Mouse (Mus musculus) natural killer cell, adult 2 months (primary cell): ENCODE results near the gene She.
"Not testable (repeated sequence)": the region's sequence is repeated elsewhere in the genome, so short reads cannot be mapped to it uniquely, and the experiment has no call there.

Source experiments
- DNase-seq, 2 experiments: peaks; one replicate each; pipeline ENCODE4 v3.0.0; 2022; ENCODE audit warnings: low spot score in 2 of 2

Gene She

DNA sequence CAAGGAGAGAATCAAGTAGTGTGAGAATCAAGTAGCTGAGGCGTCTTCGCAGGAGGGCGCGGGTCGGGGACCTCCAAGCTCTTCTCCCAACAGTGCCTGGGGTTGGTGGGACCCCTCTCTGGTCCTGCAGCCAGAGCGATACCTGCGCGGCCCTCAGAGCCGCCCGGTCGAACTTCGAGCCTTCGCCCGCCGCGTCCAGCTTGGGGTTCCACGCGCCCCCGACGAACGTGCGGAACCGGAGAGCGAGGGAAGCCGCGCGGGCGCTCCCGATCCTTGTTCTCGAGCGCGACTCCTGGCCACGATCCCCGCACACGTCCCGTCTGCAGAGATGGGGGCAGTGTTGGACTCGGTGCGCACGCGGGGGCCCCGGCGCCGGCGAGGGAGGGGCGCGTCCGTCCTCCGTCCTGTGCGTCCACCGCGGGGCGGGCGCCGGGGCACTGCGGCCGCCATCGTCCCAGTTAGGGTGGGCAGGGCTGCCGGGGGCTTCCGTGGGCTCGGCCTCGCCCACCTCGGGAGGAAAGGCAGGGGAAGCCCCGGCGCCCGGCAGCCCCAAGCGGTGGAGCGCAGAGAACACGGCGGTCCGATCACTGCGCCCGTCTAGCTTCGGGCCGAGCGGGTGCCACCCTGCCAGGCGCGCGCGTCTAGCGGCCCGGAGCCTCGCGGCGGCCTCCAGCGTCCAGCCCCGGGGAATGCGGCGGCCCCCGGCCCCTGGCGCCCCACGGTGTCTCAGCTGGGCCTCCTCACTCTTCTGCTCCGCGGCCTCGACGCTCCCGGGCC, at the start of gene She:
Gene She, plus strand, starts transcription at position 556 of the 777 bp plus-strand sequence.
- no peak for DNase-seq

DNA sequence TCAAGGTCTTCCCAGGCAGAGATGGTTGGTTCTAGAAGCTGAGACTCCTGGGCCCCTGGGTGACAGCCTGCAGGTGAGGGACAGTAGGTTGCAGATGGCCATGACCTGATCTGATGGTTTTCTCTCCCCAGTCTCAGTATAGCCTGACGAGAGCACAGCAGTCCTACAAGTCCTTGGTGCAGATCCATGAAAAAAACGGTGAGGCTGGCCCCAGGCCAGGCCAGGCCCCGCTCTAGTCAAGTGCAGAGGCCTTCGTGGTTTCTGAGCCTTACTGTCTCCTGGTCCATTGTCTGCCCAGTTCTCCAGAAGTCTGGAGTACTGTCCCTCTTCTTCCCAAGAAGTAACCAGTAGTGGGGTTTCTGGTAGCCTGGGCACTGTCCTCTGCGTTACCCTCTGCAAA, 49.5 kb upstream of the She start:
- no peak for DNase-seq

DNA sequence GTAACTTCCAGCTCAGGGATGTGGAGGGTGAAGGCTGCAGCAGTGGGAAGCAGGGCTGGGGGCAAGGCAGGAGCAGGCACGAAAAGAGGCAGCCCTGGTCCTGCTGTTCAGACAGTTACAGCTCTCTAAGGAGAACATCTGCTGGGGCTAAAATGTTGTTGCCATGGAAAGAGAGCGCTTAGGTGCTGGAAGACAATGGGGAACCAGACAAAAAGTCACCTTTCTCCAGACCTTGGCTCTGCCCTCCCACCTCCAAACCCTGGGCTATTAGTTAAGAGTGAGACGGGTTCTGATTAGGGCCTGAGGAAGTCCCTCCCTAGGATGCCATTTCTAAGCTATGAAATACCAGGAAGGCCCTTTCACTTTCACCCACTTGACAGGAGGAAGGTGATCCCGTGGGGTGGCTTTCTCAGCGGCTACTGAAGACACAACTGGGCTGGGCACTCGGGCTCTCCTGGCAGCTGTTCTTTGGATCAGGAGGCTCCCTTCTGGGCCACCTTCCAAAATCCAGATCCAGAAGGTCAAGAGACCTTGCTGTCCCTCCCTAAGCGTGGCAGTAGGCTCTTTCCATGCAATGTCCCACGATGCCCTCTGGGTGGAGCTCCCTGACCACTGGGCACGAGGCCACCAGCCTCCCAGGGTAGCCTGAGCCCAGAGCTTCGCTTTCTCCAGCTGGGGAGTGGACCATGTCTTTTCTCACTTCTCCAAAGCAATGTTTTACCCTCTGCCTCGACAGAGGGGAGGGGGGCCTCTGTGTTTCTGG, 46.0 kb upstream of the She start:
- DNase-seq = peak in 1 of 2 experiments; percentile 36

DNA sequence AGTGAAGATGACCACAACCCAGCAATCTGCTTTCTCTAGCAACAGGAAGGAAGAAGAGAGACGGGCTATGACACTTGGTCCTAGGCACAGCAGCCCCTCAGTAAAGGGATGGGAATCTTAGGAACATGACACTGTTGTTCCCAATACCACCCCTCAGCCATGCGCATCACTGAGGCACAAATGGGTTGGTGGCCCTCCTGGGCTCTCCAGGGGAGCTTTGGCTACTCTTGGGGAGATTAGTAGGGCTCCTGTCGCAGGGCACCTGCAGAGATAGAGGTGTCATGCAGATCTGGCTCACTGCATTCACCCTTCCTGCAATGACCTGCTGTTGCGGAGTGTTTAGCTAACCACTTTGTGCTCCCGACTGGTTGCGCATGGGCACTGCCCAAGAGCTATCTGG, 44.9 kb upstream of the She start:
- no peak for DNase-seq

DNA sequence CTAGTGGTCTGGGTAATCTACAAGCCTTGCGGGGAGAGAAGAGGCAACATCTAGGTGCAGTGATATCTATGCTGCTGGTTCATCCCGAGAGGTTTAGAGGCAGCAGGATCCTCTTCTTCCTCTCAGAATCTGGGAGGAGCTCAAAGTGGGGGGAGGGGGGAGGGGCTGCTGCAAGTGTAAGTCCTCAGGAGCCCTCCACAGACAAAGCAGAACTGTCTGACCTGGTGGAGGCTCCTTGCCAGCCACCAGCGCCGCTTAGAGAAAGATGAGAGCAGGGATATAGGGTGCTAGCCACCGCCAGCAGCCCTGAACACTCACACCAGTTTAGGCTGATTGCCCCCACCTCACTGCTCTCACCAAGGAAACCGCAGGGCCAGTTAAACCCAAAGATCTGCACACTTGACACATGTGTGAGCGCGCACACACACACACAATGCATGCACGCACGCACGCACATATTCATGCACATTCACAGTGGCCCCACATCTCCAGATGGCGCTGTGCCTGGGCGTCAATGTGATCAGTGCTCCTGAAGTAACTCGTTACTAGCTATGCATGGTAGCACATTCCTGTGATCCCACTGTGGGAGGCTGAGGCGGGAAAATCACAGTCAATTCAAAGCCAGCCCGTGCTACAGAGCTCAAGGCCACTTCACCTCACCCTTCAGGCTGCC, 42.4 kb upstream of the She start:
- no peak for DNase-seq

DNA sequence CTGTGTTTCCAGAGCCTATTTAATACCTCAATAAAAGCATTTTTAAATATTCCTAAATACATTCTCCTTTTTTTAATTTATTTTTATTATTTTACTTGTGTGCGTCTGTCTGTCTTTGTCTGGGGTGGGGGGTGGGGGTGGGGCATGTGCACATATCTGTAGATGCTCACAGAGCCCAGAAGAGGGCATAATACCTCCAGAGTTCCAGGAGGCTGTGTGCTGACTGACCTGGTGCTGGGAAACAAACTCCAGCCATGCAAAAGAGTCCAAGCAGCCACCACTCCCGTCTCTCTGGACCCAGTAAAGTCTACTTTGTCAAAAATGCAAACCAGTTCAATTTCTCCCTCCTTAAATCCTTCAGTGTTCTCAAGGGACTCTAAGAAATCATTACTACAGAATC, 36.6 kb upstream of the She start:
- DNase-seq = no peak

DNA sequence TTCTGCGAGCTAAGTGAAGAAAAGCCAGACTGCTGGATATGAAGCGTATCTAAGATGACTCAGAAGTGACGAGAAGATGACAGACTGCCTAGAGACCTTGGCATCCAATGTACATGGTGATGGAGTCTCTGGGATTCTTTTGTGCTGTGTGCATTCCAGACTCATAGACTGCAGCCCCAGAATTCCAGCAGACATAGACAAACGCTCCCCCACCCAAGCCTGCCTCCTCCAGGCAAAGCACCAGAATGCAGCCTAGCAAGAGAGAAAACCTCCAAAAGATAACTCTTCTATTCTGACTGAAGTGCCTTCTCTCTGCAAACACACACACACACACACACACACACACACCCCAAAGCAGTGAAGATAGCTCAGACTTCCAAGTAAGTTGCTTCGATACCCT, 35.4 kb upstream of the She start:
- DNase-seq = no peak

DNA sequence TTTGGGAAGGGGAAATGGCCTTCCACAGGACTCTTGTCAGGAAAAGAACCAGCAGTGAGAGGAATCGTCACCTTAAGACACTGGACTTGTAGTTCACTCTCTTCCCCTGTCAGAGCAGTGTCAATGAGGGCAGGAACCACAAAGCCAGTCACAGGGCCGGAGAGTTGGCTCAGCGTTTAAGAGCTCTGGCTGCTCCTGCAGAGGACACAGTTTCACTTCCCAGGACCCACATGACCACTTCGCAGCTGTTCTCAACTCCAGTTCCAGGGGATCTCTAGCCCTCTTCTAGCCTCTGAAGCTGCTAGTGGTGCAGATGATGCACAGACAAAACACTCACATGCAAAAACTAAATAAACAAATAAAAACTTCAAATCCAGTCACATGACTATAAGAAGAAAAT, 34.8 kb upstream of the She start:
- DNase-seq = no peak

DNA sequence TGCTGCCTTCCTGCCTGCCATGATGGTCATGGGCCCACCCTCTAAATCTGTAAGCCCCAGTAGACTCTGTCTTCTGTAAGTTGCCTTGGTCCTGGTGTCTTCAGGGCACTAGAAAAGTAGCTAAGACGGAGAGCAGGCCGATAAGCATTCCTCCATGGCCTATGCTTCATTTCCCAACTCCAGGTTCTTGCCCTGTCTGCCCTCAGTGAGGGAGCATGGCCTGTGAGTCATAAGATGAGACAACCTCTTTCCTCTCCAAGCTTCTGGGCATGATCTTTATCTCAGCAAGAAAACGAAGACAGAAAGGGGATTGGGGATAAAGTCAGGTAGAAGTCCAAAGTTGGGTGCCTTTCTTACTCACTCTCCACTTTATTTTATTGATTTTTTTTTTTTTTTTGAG, 32.7 kb upstream of the She start:
- no peak for DNase-seq

DNA sequence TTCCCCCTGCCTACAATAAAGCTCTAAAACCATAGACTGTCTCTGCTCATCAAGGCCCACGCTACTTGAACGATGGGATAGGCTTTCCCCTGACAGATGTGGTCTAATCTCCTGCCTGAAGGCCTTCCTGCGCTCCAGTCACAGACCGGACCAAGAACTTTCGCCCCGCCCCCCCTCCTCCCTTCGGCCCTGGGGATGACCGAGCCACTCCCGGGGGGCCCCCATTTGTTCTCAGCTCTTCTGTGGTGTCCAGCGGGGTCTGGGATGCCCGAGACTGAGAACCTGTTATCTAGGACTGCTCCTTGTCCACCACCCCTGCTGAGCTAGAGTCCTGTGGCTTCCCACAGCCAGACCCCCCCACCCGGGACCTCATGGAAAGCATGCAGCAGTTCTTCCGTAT, 31.7 kb upstream of the She start:
- DNase-seq = no peak

DNA sequence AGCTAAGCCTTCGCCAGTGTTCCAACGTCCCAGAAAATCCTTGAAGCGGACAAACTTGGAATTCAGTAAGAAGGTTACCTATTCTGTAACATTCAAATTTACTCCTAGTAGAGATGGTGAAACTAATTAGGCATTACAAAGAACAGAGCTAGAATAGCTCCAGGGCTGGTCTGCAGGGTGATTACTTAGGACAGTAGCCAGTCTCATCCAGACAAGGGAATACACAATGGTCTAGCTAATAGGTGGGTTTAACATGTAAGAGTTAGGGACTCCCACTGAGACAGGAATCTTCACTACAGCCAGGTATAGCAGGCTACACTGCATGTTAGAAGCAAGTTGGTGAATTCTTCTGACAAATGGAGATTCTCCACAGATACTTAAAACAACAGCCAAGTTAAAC, 31.1 kb upstream of the She start:
- DNase-seq = not testable (repeated sequence)

DNA sequence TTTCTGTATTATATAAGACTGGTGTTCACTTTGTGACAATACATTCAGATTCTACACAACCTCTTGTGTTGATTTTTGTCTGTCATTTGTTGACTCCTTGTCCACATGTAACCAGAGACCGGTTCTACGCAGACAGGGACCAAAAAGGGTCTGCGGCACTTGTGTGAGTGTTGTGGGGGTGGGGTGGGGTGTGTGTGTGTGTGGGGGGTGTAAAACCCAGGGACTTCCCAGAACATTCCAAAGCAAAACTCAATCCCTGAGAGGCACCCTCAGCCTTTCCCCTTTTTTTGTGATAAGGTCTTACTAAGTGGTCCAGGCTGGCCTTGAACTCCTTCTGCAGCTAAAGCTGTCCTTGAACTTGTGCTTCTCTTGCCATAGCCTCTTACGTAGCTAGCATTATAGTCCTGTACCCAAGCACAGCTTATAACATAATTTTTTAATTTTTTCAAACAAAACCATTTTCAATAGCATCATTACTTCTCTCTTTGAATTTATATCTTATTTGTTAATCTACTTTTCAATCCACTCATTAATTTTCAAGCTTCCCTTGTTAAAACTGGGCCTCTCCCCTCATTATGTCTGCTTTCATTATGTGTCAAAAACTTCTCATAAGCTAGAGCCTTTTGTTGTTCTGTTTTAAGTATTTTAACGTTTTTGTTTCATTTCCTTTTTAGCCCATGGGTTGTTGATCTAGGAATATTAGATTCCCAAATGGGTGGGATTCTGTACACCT, 30.2 kb upstream of the She start:
- DNase-seq = no peak

DNA sequence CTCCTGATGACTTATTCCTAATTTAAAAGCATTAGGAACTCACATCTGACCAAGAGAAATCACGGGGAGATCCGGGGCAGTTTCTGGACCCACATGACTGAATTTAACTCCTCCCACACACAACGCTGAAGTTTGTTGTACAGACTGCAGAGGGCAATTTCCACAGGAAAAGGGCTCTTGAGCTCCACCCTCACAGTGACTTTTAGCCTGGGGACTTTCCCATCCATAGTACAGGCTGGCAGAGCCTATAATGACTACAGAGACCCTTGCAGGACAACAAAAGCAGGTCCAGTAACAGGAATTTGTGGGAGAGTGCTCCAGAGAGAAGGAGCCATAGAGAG, 29.7 kb upstream of the She start:
- peak in 1 of 2 experiments; percentile 32 for DNase-seq

DNA sequence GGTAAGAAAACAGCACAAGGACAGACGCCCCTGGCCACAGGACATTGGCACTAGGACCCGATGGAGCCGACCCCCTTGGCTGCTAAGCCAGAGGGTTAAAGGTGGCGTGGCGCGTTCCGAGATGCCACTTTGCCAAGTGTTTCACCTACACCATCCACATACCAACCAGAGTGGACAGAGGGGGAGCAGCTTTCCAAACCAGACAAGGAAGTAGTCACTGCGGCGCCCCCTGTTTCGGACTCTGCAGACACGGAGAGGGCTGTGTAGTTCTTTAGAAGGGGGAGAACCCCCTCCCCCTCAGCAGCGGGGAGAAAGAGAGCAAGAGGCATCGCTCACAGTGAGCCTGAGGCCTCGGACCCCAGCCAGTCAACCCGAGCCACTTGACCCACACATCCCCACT, 28.3 kb upstream of the She start:
- DNase-seq = no peak

DNA sequence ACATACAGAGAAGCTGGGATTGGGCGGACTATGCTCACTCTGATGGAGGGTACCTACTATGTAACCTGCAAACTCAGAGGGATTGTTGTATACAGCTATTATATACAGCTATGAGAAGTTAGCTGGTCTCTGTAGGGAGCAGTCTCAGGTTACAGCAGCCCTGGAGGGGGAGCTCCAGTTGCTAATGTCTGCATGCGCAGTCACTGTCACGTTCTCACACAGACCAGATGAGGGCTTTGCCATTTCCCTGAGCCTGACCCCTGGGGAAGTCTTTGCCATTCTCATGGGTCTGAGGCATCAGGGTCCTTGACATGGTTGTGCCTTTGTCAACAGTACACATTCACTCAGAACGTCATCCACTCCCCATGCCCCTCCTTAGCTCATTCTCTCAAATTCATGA, 26.0 kb upstream of the She start:
- no peak for DNase-seq

DNA sequence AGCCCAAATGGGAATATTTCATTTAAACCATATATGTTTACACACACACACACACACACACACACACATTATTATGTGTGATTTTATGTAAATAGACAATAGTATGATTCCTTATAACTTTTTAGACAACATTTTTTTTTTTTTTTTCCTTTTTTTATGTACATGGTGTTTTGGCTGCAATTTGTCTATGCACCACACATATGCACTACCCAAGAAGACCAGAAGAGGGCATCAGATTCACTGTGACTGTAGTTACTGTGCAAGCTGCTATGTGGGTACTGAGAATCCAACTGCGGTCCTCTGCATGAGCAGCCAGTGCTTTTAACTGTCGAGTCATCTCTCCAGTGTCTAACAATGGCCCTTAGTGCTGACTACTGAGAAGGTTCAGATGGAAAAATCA, 24.4 kb upstream of the She start:
- peak in 1 of 2 experiments; percentile 23 for DNase-seq

DNA sequence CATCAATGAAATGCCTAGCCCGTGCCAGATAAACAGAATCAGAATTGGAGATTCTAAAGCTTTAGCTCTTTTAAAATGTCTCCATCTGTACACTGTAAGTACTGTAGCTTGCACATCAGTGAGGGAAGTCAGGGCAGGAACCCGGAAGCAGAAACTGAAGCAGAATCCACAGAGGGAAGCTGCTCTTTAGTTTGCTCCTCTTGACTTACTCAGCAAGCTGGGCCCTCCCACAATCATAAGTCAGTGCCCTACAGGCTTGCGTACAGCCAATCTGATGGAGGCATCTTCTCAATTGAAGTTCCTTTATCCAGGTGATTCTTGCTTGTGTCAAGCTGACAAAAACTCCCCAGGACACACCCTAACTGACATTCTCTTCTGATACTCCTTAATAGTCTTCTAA, 24.0 kb upstream of the She start:
- DNase-seq = no peak

DNA sequence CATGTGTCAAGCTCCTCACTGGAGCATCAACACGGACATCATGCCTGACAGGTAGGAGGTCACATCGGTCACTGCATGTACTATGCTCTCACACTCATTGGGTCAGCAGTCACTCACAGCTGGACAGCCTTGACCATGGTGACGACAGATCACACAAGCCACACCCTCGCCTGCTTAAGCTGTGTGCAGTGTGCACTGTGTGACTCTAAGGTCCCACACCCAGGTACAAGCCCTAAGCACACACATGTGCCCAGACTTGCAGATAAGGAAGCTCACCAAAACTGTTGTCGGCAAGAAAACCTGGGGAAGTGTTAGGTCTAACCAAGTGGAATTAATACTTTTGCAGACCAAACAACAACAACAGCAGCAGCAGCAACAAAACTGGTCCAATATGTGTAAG, 23.3 kb upstream of the She start:
- DNase-seq = no peak

DNA sequence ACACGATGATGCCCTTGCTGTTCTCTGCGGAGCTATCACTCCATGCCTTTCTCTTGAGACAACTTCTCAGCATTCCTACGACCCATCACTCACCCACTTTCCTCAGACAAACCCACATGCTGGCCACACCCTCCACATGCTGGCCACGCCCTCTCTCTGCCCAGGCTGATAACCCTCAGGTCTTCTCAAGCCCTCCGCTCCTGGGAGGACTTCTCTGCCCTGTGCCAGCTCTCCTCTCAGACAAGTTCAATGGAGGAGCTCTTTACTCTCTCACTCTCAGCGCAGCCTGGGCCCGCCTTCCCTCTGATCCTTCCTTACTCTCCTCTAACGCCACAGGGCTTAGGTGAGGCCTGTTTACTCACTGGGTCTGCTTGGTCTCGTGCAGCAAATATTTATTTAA, 22.5 kb upstream of the She start:
- DNase-seq = no peak

DNA sequence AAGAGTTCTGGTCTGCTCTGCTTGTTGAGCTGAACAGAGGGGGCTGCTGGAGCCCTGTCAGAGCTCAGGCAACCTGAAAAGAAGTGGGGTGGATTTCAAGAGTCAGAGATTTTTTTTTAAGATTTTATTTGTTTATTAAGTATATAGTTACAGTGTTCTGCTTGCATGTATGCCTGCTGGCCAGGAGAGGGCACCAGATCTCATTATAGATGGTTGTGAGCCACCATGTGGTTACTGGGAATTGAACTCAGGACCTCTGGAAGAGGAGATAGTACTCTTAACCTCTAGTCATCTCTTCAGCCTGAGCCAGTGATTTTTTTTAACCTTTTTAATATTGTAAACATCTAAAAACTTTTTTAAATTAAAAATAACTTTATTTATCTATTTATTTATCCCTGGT, 20.3 kb upstream of the She start:
- DNase-seq = no peak

DNA sequence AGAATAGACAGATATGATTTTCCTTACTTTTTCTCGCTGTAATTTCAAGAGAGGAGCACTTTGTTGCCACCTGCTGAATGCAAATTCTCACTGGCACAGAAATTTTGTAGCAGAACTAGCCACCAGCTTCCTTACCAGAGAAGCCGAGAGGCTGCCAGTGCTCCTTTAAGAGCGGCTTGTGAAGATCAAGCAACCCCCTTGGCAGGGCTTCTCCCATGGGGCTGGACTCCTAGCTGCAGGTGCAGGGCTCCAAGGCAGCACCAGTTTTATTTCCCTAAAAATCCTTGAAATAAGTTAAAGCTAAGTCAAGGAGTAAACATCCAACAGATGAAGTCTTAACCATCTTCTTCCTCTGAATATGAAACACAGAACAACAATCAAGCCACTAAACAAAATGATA, 19.0 kb upstream of the She start:
- no peak for DNase-seq

DNA sequence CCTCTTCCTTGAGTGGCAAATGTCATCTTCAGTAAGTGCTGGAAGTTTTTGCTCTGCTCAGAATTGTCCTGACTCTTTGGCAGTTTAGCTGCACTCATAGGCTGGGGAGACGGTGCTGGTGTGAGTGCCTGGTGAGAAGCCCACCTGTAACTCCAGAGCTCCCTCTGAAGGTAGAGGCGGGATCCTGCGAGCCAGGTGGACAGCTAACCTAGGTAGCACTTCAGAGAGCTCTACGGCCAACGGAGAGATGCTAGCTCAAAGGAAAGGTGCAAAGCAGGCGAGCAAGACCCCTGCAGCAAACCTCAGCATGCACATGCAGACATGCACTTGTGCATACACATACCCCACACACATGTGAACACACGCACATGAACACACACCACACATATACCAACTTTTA, 17.1 kb upstream of the She start:
- no peak for DNase-seq
